Mouse (Mus musculus) kidney, adult 2 months (tissue): ENCODE measurements around the gene Zfp418. TPM values are rescaled to one million over a fixed set of nuclear protein-coding genes. Genes with fewer than 3 reads are reported as not detected.
A peak's percentile ranks its signal among the peaks of the same experiment; 100 is the strongest.
"Not testable (repeated sequence)": the region's sequence is repeated elsewhere in the genome, so short reads cannot be mapped to it uniquely, and the experiment has no call there.

Experiments used
- DNase-seq: peaks from one replicate; pipeline ENCODE4 v3.0.0; 2021
- H3K27ac ChIP-seq: fragments of 200-500 bp; 2 replicates; pipeline ENCODE4 v1.5.1; 2012; ENCODE audit warnings: low read depth, low read length, control low read depth, inconsistent platforms; ENCODE audit not compliant: insufficient read depth
- H3K27me3 ChIP-seq: fragments of 200-500 bp; replicated peaks from 2 replicates; pipeline ENCODE4 v1.6.1; 2012; ENCODE audit warnings: mild to moderate bottlenecking, moderate library complexity, low read length, inconsistent platforms; ENCODE audit not compliant: control insufficient read depth, insufficient read depth
- H3K36me3 ChIP-seq: fragments of 200-500 bp; 2 replicates; pipeline ENCODE4 v1.6.1; 2012; ENCODE audit warnings: mild to moderate bottlenecking, moderate library complexity, low read length, inconsistent platforms; ENCODE audit not compliant: control insufficient read depth, insufficient read depth
- H3K4me1 ChIP-seq: fragments of 200-500 bp; 2 replicates; pipeline ENCODE4 v1.6.1; 2011; ENCODE audit warnings: low read length; ENCODE audit not compliant: control insufficient read depth, insufficient read depth
- H3K4me3 ChIP-seq: fragments of 200-500 bp; 2 replicates; pipeline ENCODE4 v1.5.1; 2011; ENCODE audit warnings: mild to moderate bottlenecking, low read depth, low read length, control low read depth; ENCODE audit not compliant: insufficient read depth
- CTCF ChIP-seq: fragments of 200-500 bp; conservative IDR thresholded peaks from 2 replicates; pipeline ENCODE4 v1.5.1; 2011; ENCODE audit warnings: low read depth, mild to moderate bottlenecking, control low read depth, low read length, moderate library complexity, mixed read lengths; ENCODE audit not compliant: insufficient read depth, insufficient read length
- POLR2A ChIP-seq: fragments of 200-500 bp; IDR thresholded peaks from one replicate; pipeline ENCODE4 v1.6.1; 2011; ENCODE audit warnings: low read depth, low read length, control low read depth
- WGBS: fragments of 180-500 bp; shearing (Covaris S2); methylation state at CpG from one replicate; pipeline ENCODE4 v1.1.7; 2018; 5-methylcytosine and 5-hydroxymethylcytosine counted together
- polyA plus RNA-seq: library from polyadenylated mRNA; depleted of rRNA; stranded (reverse); fragments of >200 nt; gene quantifications from 2 replicates; pipeline ENCODE4 v1.2.3, GENCODE M21; 2012; rRNA removed

Gene Zfp418
- polyA plus RNA-seq, 1 experiment: 0.88 TPM

- 93% methylated on average over 15 of the region's 15 CpGs for WGBS
- H3K36me3 ChIP-seq: no peaks in the 10 kb centered on the region
- H3K27me3 ChIP-seq: no peaks in the 10 kb centered on the region
- TF ChIP-seq CTCF (no peak), POLR2A (no peak)
- no peaks in the 10 kb centered on the region for H3K4me1 ChIP-seq
- no peak for DNase-seq
- no peak overlapping the region for H3K27ac ChIP-seq
- no peak overlapping the region for H3K4me3 ChIP-seq
These were observed 25.0 kb upstream of the Zfp418 start for GRCm38 (mm10) chr7:7145991-7146608.

GRCm38 (mm10) chr7:7185897-7186296, 14.8 kb downstream of the Zfp418 start:
- Histone ChIP-seq H3K27me3 (no peaks in the 10 kb centered on the region), H3K4me3 (no peak overlapping the region), H3K27ac (no peak overlapping the region), H3K4me1 (no peaks in the 10 kb centered on the region; the same call in 1 of the 2 replicates), H3K36me3 (peaks cover 5% of the 10 kb centered on the region)
- DNase-seq: no peak
- TF ChIP-seq POLR2A: no peak
- no peak for TF ChIP-seq CTCF
- 96% methylated on average over 1 of the region's 1 CpGs for WGBS

- Histone ChIP-seq H3K27ac (no peak overlapping the region), H3K4me3 (peak overlapping the region; percentile 65), H3K36me3 (no peaks in the 10 kb centered on the region), H3K4me1 (no peaks in the 10 kb centered on the region; the same call in 1 of the 2 replicates), H3K27me3 (no peaks in the 10 kb centered on the region)
- TF ChIP-seq CTCF (no peak), POLR2A (no peak)
- 31% methylated on average over 13 of the region's 13 CpGs for WGBS
- DNase-seq: peak; percentile 5
These were observed 16.5 kb downstream of the Zfp418 start for GRCm38 (mm10) chr7:7187417-7188190.

- H3K36me3 ChIP-seq: no peaks in the 10 kb centered on the region
- no peak overlapping the region for H3K27ac ChIP-seq
- peak; percentile 77 for DNase-seq
- TF ChIP-seq CTCF: peak; percentile 84
- no peak for TF ChIP-seq POLR2A
- H3K4me3 ChIP-seq: peak overlapping the region; percentile 65
- no peaks in the 10 kb centered on the region for H3K27me3 ChIP-seq
- H3K4me1 ChIP-seq: no peaks in the 10 kb centered on the region; the same call in 1 of the 2 replicates
- WGBS: 8% methylated on average over 18 of the region's 18 CpGs
These were observed 17.2 kb downstream of the Zfp418 start for GRCm38 (mm10) chr7:7188191-7188942.

- not testable (repeated sequence) for H3K27me3 ChIP-seq, H3K4me1 ChIP-seq, H3K27ac ChIP-seq, H3K36me3 ChIP-seq
- under 1% methylated on average over 24 of the region's 24 CpGs for WGBS
- peak within 1 kb of the TSS; percentile 90 for H3K4me3 ChIP-seq
- DNase-seq: peak; percentile 66
These were observed 38.4 kb downstream of the Zfp418 start, which contains the start of gene Zfp772 for GRCm38 (mm10) chr7:7209313-7210151. Gene Zfp772, minus strand, starts transcription at chr7:7209998.

Other genes starting within 250 kb of the Zfp418 start
- not detected in 2 replicates for gene Aurkc, start 176.0 kb upstream of the Zfp418 start, polyA plus RNA-seq
- gene Zfp954, start 49.8 kb upstream of the Zfp418 start, polyA plus RNA-seq: 7.5 and 7.6 TPM in 2 replicates
- gene Zfp773, start 34.6 kb upstream of the Zfp418 start, polyA plus RNA-seq: 0.27 TPM in 2 replicates
- gene Zfp772, start 38.7 kb downstream of the Zfp418 start, polyA plus RNA-seq: 1.8 and 2.4 TPM in 2 replicates
- gene Vmn2r29, start 76.0 kb downstream of the Zfp418 start, polyA plus RNA-seq: 0.46 and 1.1 TPM in 2 replicates
- gene Gm45844, start 107.0 kb downstream of the Zfp418 start, polyA plus RNA-seq: 2.4 and 2.6 TPM in 2 replicates
- gene Clcn4, start 129.5 kb downstream of the Zfp418 start, polyA plus RNA-seq: 33.5 and 35.6 TPM in 2 replicates
- not detected in 2 replicates for gene Vmn2r30, start 166.3 kb downstream of the Zfp418 start, polyA plus RNA-seq
- not detected in 2 replicates for gene Gm45783, start 203.2 kb downstream of the Zfp418 start, polyA plus RNA-seq
- not detected in 2 replicates for gene Vmn2r31, start 228.4 kb downstream of the Zfp418 start, polyA plus RNA-seq